Mouse (Mus musculus) embryo, embryonic 10.5 days (tissue): Measurements from ENCODE around the gene March9.

Experiments
- DNase-seq: peaks from one replicate; pipeline ENCODE4 v3.0.0-alpha.2; 2015; ENCODE audit warnings: low spot score

Gene March9

DNA sequence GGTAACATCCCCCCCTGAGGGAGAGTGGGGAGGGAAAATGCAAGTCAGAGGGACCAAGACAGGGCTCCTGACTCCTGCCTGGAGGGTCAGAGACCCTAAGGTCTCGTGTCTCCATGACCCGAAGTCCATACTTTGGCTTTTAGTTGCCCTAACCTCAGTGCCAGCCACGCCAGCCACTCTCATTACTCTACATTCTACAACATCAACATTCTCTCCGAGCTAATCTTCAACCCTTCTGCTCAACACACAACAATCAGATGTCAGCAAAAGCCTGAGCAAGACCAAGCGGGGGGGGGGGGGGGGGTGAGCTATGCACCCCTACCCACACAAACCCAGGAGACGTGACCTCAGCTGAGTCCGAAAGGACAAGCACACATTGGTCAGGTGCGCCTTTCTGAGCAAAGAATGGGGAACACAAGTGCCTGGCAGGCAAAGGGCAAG, 26.7 kb downstream of the March9 start:
- no peak for DNase-seq

DNA sequence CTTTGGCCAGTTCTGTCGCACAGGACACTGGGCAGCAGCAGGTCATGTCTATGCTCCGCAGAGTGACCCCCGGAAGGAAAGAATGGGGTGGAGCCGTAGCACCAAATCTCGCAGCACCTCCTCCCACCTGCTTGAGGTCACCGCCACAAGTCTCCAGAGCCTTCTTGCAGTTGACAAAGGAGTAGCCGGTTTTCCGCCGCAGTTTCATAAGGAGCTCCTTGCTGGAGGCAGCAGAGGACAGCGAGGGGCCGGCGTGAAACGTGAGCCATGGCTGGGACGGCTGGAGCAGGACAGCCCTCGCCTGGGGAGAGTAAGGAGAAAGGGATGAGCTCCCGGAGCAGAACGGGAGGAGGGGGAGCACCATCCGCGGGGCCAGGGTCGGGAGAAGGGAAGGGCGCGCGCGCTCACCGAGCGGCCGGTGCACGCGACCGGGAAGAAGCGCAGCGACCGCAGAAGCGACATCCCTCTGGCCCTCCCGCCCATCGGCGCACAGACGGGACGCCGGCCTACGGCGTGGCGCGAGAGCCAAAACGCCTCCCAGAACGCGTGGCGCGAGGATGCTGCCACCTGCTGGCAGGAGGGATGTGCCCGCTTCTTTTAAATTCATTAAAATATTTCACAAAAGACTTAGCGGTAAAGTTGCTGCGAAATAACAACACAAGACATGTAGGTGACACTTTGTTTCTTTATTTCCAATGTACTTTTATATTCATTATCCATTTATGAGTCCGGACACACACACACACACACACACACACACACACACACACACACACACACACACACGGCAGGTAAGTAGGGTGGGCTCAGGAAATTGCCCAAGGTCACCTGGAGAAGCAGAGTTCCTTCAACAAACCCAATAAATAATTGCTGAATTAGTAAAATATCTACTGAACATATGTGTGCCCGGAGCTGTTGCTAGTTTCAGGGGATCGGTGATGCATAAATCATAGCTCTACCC, 29.4 kb downstream of the March9 start, which contains the start of gene Tsfm:
Tsfm (minus strand) TSS at position 505 of the 961 bp plus-strand sequence.
- DNase-seq = peak; percentile 95

DNA sequence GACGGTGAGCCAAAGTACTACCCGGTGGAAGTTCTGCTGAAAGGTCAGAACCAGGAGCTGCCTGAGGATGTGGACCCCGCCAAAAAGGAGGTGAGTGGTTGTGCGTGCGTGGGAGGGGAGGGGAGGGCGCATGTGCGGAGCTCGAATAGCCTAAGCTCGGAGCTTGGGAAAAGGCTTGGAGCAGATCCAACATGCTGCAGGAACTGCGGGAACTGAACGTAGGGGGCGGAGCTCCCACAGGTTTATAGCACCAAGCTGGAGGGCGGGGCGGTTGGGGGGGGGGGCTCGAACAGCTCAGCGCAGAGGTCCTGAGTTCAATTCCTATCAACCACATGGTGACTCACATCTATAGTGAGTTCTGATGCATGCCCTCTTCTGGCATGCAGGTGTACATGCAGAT, 41.6 kb downstream of the March9 start:
- no peak for DNase-seq

DNA sequence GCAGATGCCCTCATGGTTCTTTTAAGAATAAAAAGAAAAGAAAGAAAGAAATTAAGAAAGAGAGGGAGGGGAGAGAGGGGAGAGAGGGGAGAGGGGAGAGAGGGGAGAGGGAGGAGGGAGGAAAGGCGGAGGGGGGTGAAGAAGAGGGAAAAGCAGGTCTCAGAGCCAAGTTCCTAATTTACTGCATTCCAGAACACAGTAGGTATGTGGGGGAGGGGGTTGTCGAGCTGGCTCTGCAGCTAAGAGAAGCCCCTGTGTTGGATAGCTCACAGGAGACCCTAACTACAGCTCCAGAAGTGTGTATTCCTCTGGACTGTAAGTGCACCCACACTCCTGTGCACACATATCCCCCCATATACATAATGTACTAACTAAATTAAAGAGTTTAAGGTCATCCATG, 42.9 kb downstream of the March9 start:
- DNase-seq = no peak

DNA sequence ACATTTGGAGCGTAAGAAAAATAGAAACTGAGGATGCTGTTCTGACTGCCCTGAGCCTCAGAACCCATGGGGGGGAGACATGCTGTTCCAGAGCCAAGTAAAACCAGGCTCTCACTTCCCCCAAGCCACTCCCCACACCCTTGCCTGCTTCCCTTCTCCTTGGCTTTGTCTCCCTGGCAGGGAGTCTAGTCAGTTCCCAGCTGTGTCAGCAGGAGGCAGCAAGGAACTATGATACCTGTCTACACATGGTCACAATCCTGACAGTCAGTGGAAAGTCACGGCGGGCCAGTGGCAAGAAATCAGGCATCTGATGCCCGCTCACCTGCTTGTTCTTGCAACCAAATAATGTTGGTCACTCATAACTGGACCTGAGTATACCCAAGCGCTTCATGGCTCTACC, 43.5 kb downstream of the March9 start:
- peak; percentile 17 for DNase-seq
